Mouse (Mus musculus): ENCODE results near the gene Rpp25l. TPM values are rescaled to one million over a fixed set of nuclear protein-coding genes. Genes with fewer than 3 reads are reported as not detected.

Rpp25l gene
- polyA plus RNA-seq, 1 experiment from 2014 or later: 84.6 TPM

- Histone ChIP-seq H3K4me2 (no peak overlapping the region), H3K36me3 (no peaks in the 10 kb centered on the region), H3K9me3 (no peaks in the 10 kb centered on the region), H3K27me3 (peaks cover 88% of the 10 kb centered on the region), H3K27ac (no peak overlapping the region), H3K4me1 (replicated peaks) (peaks cover 42% of the 10 kb centered on the region), H3K4me3 (replicated peaks) (no peak overlapping the region), H3K9ac (replicated peaks) (no peak overlapping the region)
- WGBS: 70% methylated on average over 1 of the region's 2 CpGs
- ATAC-seq (ENCODE audit: insufficient number of reproducible peaks, insufficient read depth, low FRiP score, low TSS enrichment, low read depth): no peak
These were observed 34.0 kb downstream of the Rpp25l start for GRCm38 (mm10) chr4:41679291-41679690.

GRCm38 (mm10) chr4:41678863-41679262 lies 34.5 kb downstream of the Rpp25l start:
- Histone ChIP-seq H3K4me3 (replicated peaks) (no peak overlapping the region), H3K36me3 (no peaks in the 10 kb centered on the region), H3K4me1 (replicated peaks) (peaks cover 42% of the 10 kb centered on the region), H3K9ac (replicated peaks) (no peak overlapping the region), H3K27ac (no peak overlapping the region), H3K9me3 (no peaks in the 10 kb centered on the region), H3K4me2 (no peak overlapping the region), H3K27me3 (peaks cover 89% of the 10 kb centered on the region)
- no peak for ATAC-seq (ENCODE audit: insufficient number of reproducible peaks, insufficient read depth, low FRiP score, low TSS enrichment, low read depth)
- 81% methylated on average over 6 of the region's 6 CpGs for WGBS

- Histone ChIP-seq H3K36me3 (no peaks in the 10 kb centered on the region), H3K9ac (replicated peaks) (no peak overlapping the region), H3K4me1 (replicated peaks) (peaks cover 43% of the 10 kb centered on the region), H3K27ac (no peak overlapping the region), H3K4me2 (no peak overlapping the region), H3K9me3 (no peaks in the 10 kb centered on the region), H3K27me3 (peaks cover 98% of the 10 kb centered on the region), H3K4me3 (replicated peaks) (no peak overlapping the region)
- ATAC-seq (ENCODE audit: insufficient number of reproducible peaks, insufficient read depth, low FRiP score, low TSS enrichment, low read depth): no peak
- WGBS: 50% methylated on average over 11 of the region's 13 CpGs
These were observed 36.2 kb downstream of the Rpp25l start for GRCm38 (mm10) chr4:41677006-41677629.

- H3K4me3 ChIP-seq (replicated peaks): no peak overlapping the region
- peaks cover 50% of the 10 kb centered on the region for H3K4me1 ChIP-seq (replicated peaks)
- 60% methylated on average over 17 of the region's 17 CpGs for WGBS
- no peaks in the 10 kb centered on the region for H3K36me3 ChIP-seq
- no peak for ATAC-seq (ENCODE audit: insufficient number of reproducible peaks, insufficient read depth, low FRiP score, low TSS enrichment, low read depth)
- H3K9me3 ChIP-seq: no peaks in the 10 kb centered on the region
- no peak overlapping the region for H3K4me2 ChIP-seq
- no peak overlapping the region for H3K27ac ChIP-seq
- H3K9ac ChIP-seq (replicated peaks): no peak overlapping the region
- peaks cover 99% of the 10 kb centered on the region for H3K27me3 ChIP-seq
These were observed 36.9 kb downstream of the Rpp25l start for GRCm38 (mm10) chr4:41676248-41677005.

GRCm38 (mm10) chr4:41673186-41673585 lies 40.1 kb downstream of the Rpp25l start:
- 68% methylated on average over 19 of the region's 19 CpGs for WGBS
- Histone ChIP-seq H3K4me1 (replicated peaks) (peaks cover 43% of the 10 kb centered on the region), H3K27ac (no peak overlapping the region), H3K4me2 (no peak overlapping the region), H3K36me3 (no peaks in the 10 kb centered on the region), H3K27me3 (peaks cover 100% of the 10 kb centered on the region), H3K9me3 (no peaks in the 10 kb centered on the region), H3K4me3 (replicated peaks) (no peak overlapping the region), H3K9ac (replicated peaks) (no peak overlapping the region)
- no peak for ATAC-seq (ENCODE audit: insufficient number of reproducible peaks, insufficient read depth, low FRiP score, low TSS enrichment, low read depth)

GRCm38 (mm10) chr4:41672522-41672963 lies 40.8 kb downstream of the Rpp25l start:
- H3K9ac ChIP-seq (replicated peaks): no peak overlapping the region; the same call in 1 of the 2 replicates
- 15% methylated on average over 8 of the region's 8 CpGs for WGBS
- peaks cover 41% of the 10 kb centered on the region for H3K4me1 ChIP-seq (replicated peaks)
- H3K27ac ChIP-seq: no peak overlapping the region
- H3K4me3 ChIP-seq (replicated peaks): no peak overlapping the region
- H3K4me2 ChIP-seq: peak overlapping the region; percentile 36; the same call in 1 of the 2 replicates
- no peak for ATAC-seq (ENCODE audit: insufficient number of reproducible peaks, insufficient read depth, low FRiP score, low TSS enrichment, low read depth)
- peaks cover 100% of the 10 kb centered on the region for H3K27me3 ChIP-seq
- H3K36me3 ChIP-seq: no peaks in the 10 kb centered on the region
- H3K9me3 ChIP-seq: no peaks in the 10 kb centered on the region

- H3K4me2 ChIP-seq: peak overlapping the region; percentile 36
- peak overlapping the region; percentile 40 for H3K9ac ChIP-seq (replicated peaks)
- H3K27ac ChIP-seq: no peak overlapping the region
- H3K9me3 ChIP-seq: no peaks in the 10 kb centered on the region
- peaks cover 100% of the 10 kb centered on the region for H3K27me3 ChIP-seq
- 6% methylated on average over 8 of the region's 8 CpGs for WGBS
- H3K4me3 ChIP-seq (replicated peaks): no peak overlapping the region
- peak; percentile 23; the same call in 1 of the 2 replicates for ATAC-seq (ENCODE audit: insufficient number of reproducible peaks, insufficient read depth, low FRiP score, low TSS enrichment, low read depth)
- H3K4me1 ChIP-seq (replicated peaks): peaks cover 36% of the 10 kb centered on the region
- H3K36me3 ChIP-seq: no peaks in the 10 kb centered on the region
These were observed 41.3 kb downstream of the Rpp25l start for GRCm38 (mm10) chr4:41671963-41672480.

- Histone ChIP-seq H3K4me2 (peak overlapping the region; percentile 36), H3K4me3 (replicated peaks) (no peak overlapping the region), H3K27ac (no peak overlapping the region), H3K36me3 (no peaks in the 10 kb centered on the region), H3K27me3 (peaks cover 100% of the 10 kb centered on the region), H3K9me3 (no peaks in the 10 kb centered on the region), H3K9ac (replicated peaks) (no peak overlapping the region), H3K4me1 (replicated peaks) (peaks cover 30% of the 10 kb centered on the region)
- 23% methylated on average over 5 of the region's 5 CpGs for WGBS
- ATAC-seq (ENCODE audit: insufficient number of reproducible peaks, insufficient read depth, low FRiP score, low TSS enrichment, low read depth): 0 out of 2 replicates have a peak, but pooled peaks have one; percentile 7
These were observed 41.8 kb downstream of the Rpp25l start for GRCm38 (mm10) chr4:41671500-41671899.

GRCm38 (mm10) chr4:41670836-41671235 lies 42.5 kb downstream of the Rpp25l start:
- no peaks in the 10 kb centered on the region for H3K36me3 ChIP-seq
- H3K27ac ChIP-seq: no peak overlapping the region
- peaks cover 99% of the 10 kb centered on the region for H3K27me3 ChIP-seq
- H3K4me1 ChIP-seq (replicated peaks): peaks cover 24% of the 10 kb centered on the region
- no peak overlapping the region for H3K4me3 ChIP-seq (replicated peaks)
- H3K9me3 ChIP-seq: no peaks in the 10 kb centered on the region
- H3K4me2 ChIP-seq: no peak overlapping the region
- no peak for ATAC-seq (ENCODE audit: insufficient number of reproducible peaks, insufficient read depth, low FRiP score, low TSS enrichment, low read depth)
- 78% methylated on average over 18 of the region's 18 CpGs for WGBS
- H3K9ac ChIP-seq (replicated peaks): no peak overlapping the region

- Histone ChIP-seq H3K4me3 (replicated peaks) (no peak overlapping the region), H3K4me1 (replicated peaks) (peaks cover 50% of the 10 kb centered on the region), H3K9me3 (no peaks in the 10 kb centered on the region), H3K4me2 (no peak overlapping the region), H3K27me3 (peaks cover 99% of the 10 kb centered on the region), H3K9ac (replicated peaks) (no peak overlapping the region), H3K36me3 (no peaks in the 10 kb centered on the region), H3K27ac (no peak overlapping the region)
- 83% methylated on average over 11 of the region's 11 CpGs for WGBS
- ATAC-seq (ENCODE audit: insufficient number of reproducible peaks, insufficient read depth, low FRiP score, low TSS enrichment, low read depth): no peak
These were observed 46.7 kb downstream of the Rpp25l start for GRCm38 (mm10) chr4:41666646-41667045.

GRCm38 (mm10) chr4:41665009-41665675 lies 48.2 kb downstream of the Rpp25l start:
- Histone ChIP-seq H3K27ac (peak overlapping the region; percentile 56; the same call in 1 of the 2 replicates), H3K4me1 (replicated peaks) (peaks cover 56% of the 10 kb centered on the region), H3K4me3 (replicated peaks) (no peak overlapping the region), H3K36me3 (no peaks in the 10 kb centered on the region), H3K4me2 (0 out of 2 replicates have a peak overlapping the region, but pooled peaks have one; percentile 6), H3K27me3 (peaks cover 94% of the 10 kb centered on the region), H3K9ac (replicated peaks) (peak overlapping the region; percentile 45), H3K9me3 (no peaks in the 10 kb centered on the region)
- 3% methylated on average over 5 of the region's 8 CpGs for WGBS
- ATAC-seq (ENCODE audit: insufficient number of reproducible peaks, insufficient read depth, low FRiP score, low TSS enrichment, low read depth): no peak
